Mouse (Mus musculus) right cerebral cortex, postnatal 36 days (tissue): ENCODE measurements around the gene Ust.

Source experiments
- DNase-seq, 2 experiments: peaks; one replicate each; pipeline ENCODE4 v3.0.0; 2022; ENCODE audit warnings: low spot score in 2 of 2, mixed read lengths in 1 of 2

The Ust gene

GRCm38 (mm10) chr10:8330958-8331357 is 187.7 kb downstream of the Ust start:
- no peak for DNase-seq

DNA sequence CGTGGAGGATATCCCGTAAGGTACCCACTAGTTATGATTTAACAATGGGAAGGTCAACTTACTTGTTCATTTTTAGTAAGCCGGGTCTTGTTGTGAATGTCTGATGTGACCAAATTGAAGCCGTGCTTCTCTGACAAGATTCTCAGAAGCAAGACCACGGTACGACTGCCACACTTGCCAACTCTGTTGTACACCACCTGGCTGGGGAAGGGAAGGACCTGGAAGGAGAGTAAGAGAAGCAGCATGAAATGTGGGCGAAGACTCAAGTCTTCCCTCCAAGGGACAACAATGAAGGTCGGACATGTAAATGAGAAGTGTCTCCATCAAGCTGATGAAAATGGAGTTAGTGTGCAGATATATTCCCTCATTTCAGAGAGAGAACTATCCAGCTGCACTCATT is 188.6 kb downstream of the Ust start:
- DNase-seq, result no peak

DNA sequence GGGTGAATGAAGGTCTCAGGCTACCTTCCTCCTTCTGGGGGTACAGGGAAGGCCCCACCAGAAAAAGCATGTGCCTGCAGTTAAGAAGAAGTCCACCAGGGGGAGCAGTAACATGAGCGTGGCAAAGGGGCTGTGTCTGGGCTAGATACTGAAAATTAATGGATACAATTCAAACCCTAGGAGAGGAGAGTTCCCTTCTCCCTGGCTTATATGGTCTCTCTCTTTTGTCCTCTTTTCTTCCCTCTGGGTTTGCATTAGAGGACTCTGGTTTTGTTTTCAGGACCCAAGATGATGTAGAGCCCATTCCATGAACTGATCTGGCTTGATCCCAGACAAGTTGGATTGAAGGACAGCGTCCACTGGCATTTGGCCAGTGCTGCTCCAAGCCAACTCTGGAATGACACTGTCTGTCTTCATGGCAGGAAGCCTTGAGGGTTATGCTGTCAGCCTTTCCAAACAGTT is 195.3 kb downstream of the Ust start:
- peak in 1 of 2 experiments; percentile 30 for DNase-seq

- DNase-seq, result no peak
These were observed 197.9 kb downstream of the Ust start for GRCm38 (mm10) chr10:8320771-8321170.

- no peak for DNase-seq
These were observed 209.2 kb downstream of the Ust start for GRCm38 (mm10) chr10:8309435-8309834.

DNA sequence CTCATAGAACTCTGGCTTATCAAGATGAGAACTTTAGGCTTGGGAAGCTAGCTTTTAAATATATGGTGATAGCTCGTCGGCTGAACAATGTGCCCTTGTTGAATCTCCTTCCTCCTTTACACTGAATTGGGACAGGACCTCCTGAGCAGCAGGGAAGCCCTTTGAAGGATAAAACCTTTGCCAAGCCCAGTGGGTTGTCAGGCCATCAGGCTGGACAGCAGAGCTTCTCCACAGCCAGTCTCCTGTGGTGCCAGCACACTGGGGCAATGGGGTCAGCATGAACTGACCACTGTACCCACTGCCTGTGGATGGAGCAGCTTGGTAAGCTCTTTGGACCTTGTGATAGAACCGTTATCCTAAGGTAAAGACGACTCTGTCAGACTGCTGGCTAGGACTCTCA is 214.4 kb downstream of the Ust start:
- DNase-seq, result no peak

DNA sequence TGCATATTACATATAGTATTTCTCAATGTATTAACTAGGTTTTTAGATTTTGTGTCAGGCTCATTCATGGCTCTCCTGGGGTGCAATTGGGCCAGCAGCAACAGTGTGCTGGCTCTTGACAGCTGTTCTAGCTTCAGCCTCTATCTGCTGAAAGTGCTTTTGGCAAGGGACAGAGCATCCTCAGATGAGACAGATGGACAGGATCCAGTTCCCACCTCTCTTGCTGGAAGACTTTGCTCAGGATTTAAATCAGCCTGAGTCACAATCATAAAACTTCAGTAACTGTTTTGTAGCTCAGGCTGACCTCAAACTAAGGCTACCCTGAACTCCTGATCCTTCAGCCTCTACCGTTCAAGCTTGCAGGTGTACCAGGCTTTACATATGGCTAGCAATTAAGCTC is 219.5 kb downstream of the Ust start:
- DNase-seq, result peak in 1 of 2 experiments; percentile 41

DNA sequence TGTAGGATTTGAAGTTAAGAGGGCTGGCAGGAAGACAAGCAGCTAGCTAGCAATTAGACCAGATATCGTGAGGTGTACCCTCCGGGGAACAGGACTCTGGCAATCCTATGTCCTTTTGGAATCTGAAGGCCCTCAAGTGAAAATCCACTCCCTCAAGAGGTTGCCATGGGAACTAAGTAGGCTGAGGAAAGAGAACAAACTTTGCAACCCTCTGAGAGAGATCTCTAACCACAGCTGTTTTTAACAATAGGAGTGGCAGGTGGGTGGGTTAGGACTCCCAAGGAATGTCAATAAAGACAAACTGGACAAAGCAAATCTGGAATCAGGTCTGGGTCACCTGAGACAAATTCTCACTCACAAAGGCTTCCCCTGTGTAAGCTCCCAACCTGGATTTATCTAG is 221.4 kb downstream of the Ust start:
- DNase-seq, result no peak

DNA sequence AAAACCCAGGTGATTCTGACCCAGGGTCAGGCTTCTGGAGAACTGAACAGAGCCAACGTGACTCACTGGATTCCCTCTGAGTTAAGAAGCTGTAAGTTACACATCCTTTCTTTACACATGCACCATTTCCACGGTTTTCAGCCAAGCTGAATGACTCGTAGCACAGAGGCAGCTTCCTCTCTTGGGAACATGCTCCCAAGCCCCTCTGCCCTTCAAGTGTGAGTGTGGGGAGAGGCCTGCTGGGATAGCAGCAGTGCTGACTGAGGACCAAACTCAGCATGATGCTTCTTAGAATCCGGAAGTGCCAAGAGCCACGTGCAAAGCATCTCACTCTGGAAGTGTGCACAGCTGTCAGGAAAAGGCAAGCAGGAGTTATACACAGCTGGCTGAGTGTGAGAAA is 228.0 kb downstream of the Ust start:
- no peak for DNase-seq

- no peak for DNase-seq
These were observed 231.3 kb downstream of the Ust start for GRCm38 (mm10) chr10:8287350-8287791.

GRCm38 (mm10) chr10:8283991-8284390 is 234.6 kb downstream of the Ust start:
- no peak for DNase-seq

GRCm38 (mm10) chr10:8277094-8277493 is 241.5 kb downstream of the Ust start:
- no peak for DNase-seq

DNA sequence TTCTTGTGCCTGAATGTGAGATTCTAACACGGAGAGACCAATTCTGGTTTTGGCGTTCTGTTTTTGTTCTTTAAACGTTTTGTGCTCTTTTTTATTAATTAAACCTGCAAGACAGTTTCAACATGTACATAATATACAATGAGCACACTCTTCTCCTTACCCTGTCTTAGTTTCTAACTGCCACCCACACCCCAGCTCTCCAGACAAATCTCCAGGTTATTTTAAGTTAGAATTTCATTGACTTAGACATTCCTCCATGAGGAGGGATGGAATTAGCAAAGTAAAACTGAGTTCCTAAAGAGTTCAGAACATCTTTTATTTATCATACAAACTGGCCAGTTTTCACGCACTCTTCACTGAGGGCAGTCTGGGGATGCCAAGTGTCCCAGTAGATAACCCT is 248.9 kb downstream of the Ust start:
- DNase-seq, result peak in 1 of 2 experiments; percentile 9

GRCm38 (mm10) chr10:8259716-8260115 is 258.9 kb downstream of the Ust start:
- DNase-seq, result no peak

DNA sequence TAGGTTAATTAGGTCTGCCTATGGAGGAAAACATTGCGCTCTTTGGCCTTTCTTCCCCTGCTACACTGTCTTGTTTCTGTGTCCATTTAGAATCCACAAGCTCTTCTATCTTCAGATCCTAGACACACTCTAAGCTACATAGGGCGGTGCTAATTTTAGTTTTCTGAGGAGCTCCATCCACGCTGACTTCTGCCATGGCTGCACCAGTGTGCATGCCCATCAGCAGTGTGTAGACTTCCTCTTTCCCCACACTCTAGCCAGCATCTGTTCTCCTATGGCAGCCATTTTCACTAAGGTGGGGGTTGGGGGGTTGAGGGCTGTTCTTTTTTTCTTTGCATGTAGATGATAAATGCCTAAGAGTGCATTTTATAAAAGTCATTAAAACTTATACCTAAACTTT is 268.6 kb downstream of the Ust start:
- no peak for DNase-seq

DNA sequence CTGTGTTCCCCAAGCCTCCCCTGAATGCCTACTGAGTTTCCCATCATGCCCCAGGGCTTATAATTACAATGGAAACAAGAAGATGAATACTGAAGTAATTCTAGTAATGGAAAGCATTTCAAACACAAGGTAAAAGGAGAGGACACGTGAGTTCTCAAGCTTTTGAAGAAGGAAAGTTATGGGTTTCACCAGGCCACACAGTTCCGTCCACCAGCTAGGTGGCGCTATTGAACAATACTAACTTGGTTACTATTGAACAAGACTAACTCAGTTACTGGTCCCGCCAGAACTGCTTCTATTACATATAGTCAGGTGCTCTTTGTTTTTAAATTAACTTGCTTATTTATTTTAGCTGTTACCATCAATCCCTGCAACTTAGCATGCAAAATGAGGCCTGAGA is 276.3 kb downstream of the Ust start:
- peak; percentile 42 to 46 for DNase-seq

DNA sequence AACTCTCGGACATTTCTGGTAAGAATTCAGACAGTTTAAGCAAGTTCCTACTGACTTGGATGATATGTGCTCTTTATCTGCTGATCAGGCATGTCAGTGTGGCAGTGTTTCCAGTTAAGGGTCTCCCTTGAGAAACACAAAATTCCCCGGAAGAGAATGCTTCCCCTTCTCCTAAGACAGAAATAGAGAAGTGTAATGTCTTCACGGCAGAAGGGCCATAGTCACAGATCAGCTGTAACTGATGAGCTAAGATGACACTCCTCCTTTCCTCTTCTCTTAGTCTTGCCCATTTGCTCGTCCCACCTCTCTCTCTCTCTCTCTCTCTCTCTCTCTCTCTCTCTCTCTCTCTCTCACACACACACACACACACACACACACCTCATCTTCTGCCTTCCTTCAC is 277.9 kb downstream of the Ust start:
- no peak for DNase-seq

DNA sequence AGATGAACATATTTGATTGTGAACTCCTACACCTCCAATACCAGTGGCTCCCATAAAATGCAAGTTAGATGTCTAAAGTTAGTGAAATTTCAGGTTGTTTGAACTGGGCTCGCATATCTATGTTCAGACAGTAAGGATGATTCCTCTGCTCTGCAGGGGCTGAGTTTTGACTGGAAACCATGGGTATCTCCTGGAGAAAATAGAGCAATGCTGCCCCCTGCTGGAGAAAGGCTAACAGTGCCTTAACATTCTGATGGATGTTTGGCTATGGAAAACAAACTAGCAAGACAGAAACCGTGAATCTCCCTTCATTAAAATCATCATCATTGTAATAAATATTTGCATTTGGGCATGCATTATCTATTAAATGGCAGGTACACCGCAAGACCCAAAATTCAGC is 278.4 kb downstream of the Ust start:
- DNase-seq, result peak; percentile 45 to 67

DNA sequence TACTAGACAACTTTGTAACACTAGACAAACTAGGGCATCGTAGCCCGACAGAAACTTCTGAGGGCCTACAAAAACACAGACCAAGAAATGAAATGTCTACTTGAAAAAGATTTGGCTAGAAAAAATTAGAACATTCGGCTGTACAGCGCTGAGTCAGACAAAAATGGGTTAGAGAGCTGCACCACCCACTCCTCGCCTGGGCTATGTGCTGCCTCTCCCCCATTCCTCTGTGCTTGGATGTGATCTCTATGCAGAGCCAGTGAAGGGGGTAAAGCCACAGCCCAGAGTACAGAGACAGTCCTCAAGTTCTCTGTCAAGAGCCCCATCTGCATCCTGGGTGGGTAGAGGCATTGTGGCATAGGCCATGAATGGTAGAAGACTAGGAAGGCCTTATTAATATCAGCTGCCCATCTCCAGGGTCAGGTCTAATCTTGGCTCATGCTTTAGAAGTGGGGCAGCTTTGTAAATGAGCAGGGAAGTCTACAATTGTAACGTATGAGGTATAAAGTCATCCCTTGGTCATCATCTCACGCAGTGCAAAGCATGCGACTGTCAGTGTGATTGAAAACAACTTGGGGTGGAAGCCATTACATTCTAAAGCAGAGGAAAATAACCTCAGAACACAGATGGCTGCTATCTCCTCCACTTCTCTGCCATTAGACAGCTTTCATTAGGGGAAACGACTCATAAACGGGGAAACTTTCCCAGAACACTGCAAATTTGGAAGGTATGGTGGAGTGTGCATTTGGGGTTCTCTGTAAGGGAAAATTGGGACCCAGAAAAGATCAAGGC is 281.6 kb downstream of the Ust start:
- DNase-seq, result peak; percentile 70 to 84

DNA sequence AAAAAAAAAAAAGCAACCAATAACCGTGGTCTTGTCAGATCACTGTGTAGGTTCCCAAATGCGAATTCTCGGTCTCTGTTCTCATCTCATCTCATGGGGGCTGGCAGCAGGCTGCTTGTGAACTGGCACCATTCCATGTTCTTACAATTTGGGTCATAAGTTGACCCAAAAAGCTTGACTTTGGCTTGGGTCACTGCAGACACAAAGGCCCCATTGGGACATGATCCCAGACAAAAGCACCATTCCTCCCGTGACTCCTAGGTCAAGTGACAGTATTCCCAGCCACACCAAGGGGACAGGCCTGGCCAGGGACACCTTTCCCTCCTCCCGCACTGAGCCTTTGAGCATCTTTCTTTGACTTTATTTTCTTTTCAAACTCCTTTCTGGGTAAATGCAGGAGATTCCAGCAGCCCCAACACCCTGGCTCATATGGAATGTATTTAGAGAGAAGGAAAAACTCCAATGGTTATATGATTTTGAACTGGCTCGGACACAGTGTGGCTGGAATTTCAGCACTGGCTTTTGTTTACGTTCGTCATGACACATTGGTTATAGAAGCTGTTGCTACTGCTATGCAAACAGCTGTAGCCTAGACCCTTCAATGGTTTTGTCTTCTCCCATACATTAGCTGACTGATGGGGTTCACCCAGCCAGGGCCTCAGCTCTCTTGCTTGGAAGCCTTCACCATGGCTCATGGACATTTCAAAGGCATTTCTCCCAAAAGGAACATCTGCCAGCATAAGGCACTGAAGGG is 285.3 kb downstream of the Ust start:
- DNase-seq, result no peak

GRCm38 (mm10) chr10:8232535-8232934 is 286.1 kb downstream of the Ust start:
- no peak for DNase-seq

DNA sequence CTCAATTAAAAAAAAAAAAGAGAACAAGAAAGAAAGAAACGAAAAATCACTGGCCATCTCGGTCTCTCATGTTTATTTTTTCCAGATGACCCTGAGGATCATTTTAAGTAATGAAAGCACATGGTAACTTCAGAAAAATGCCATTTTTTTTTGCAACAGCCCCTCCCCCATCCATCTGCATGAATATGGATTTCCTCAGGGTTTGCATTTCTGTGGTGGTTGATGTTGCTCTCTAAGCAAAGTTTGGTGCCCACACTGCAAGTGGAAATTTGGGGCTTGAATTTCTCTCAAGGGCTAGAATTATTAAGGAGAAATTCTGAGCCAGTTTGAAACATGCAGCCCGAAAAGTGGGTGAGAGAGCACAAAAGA is 290.3 kb downstream of the Ust start:
- no peak for DNase-seq
